Mouse (Mus musculus) cerebellum, postnatal 25 days (tissue): Measurements from ENCODE around the gene Arfgef3.
A peak's percentile ranks its signal among the peaks of the same experiment; 100 is the strongest.
"Not testable (repeated sequence)": the region's sequence is repeated elsewhere in the genome, so short reads cannot be mapped to it uniquely, and the experiment has no call there.

ENCODE experiments used
- DNase-seq, 2 experiments: peaks; one replicate each; pipeline ENCODE4 v3.0.0; 2021; ENCODE audit warnings: mixed read lengths in 2 of 2

Arfgef3 gene

GRCm38 (mm10) chr10:18680661-18681384 is 62.9 kb downstream of the Arfgef3 start:
- no peak for DNase-seq

DNA sequence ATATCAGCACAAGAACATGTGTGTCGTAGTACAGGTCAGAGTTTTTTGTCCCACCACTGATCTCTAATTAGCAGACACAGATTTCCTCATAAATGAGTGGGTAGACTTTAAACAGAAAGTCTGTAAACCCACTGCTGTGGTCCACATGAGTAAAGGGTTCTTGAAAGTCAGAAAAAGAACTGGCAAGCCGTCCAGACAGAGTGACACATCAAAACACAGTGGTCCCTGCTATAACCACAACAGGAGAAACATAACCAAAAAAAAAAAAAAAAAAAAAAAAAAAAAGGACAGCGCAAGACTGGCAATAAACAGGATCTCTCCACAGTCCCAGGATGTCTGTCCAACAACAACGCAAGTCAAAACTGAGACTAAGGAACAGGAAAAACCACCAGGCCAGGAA is 64.9 kb downstream of the Arfgef3 start:
- DNase-seq, result no peak

- DNase-seq, result no peak
Observed at GRCm38 (mm10) chr10:18664794-18665193, 79.0 kb downstream of the Arfgef3 start.

GRCm38 (mm10) chr10:18664016-18664415 is 79.7 kb downstream of the Arfgef3 start:
- no peak for DNase-seq

DNA sequence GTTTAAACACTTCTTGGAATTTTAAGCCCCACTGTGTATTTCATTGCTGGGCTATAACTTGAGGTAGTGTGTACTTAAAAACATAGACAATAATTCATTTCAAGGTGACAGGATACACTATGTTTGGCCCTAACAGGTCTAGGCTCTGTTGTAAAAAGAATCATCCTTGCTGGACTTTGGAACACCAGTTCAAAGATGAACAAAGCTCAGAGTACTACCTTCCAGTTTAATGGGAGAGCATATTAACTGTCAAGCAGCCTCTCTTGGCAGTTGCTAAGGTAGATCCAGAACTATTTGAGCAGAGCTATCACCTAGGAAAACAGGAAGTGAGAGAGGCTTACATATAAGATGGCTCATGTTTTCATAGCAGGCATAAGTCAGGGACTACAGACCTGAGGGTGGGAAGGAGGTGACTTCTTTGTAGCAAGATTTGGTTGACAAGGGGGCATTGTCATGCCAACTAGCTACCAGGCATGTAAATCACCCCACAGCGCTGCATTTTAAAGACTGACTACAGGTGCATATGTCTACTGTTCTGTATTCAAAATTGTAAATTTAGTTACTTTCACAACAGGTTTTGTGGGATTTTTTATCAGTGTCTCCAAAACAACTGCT is 82.0 kb downstream of the Arfgef3 start:
- DNase-seq, result no peak

GRCm38 (mm10) chr10:18660998-18661397 is 82.8 kb downstream of the Arfgef3 start:
- DNase-seq, result no peak

DNA sequence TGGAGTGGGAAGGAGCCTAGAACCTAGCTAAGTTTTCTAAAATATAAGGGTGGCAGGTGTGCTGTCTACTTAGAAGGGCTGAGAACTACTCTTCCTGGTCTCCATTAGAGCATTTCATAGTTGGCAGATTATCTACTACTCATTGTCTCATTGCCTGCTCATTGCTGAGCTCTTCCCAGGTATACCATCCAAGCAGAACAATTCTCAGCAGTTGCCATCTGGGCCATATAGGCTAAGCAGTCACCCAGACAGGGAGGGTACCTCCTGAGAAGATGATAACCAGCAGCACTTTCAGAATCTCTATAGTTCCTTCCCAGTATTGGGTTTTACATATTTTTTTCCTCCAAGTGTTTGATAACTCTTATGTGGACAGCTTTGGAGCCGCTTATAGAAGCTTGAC is 86.2 kb downstream of the Arfgef3 start:
- peak in 1 of 2 experiments; percentile 20 for DNase-seq

DNA sequence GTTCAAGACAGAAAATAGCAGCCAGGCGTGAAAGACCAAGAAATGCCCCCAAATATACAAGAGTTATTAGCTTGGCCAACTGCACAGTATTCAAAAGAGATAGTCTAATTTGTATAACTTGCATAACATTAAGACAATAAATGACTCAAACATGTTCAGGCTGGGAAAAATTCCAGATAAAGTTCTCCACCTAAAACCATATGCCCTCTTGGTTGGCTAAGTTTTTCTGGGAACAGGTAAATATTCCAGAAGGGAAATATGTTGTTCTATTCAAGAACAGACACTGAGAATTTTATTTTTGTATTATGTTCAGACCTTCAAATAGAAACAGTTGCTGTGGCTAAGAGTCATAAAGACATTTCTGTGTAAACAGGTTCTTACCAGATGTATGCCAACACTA is 96.7 kb downstream of the Arfgef3 start:
- DNase-seq, result no peak

GRCm38 (mm10) chr10:18646035-18646434 is 97.7 kb downstream of the Arfgef3 start:
- DNase-seq, result no peak

GRCm38 (mm10) chr10:18644346-18644745 is 99.4 kb downstream of the Arfgef3 start:
- no peak for DNase-seq

DNA sequence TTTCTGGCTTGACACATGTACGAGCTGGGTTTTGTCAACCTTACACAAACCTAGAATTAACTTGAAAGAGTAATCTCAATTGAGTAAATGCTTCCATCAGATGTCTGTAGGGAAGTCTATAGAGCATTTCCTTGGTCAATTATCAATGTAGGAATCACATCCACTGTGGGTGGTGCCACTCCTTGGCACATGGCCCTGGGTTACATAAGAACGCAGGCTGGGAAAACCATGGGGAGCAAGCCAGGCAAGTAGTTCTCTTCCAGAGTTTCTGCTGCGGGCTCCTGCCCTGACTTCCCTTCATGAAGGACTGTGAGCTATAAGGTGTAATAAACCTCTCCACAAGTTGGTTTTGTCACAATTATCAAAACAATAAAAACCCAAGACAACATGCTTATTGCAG is 100.2 kb downstream of the Arfgef3 start:
- DNase-seq, result peak; percentile 48 to 69

- DNase-seq, result no peak
Observed at GRCm38 (mm10) chr10:18642854-18643253, 100.9 kb downstream of the Arfgef3 start.

DNA sequence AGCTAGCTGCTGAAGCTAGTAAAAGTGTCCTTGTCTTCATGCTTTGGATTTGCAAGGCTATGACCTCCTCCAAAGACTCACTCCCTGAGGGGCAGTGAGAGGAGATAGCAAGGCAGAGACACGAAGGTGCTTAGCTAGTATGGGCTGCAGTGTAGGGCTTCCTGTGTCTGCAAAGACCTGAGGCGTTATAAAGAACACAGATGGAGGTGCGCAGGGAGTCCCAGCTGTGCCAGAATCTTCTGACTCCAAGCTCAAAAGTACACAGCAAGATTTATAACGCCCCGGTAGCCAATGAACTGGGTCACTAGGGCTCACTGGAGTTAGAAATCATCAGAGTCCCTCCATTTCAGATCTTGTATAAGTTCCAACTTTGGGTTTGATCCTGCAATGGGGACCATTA is 103.2 kb downstream of the Arfgef3 start:
- DNase-seq, result peak; percentile 29 to 40

DNA sequence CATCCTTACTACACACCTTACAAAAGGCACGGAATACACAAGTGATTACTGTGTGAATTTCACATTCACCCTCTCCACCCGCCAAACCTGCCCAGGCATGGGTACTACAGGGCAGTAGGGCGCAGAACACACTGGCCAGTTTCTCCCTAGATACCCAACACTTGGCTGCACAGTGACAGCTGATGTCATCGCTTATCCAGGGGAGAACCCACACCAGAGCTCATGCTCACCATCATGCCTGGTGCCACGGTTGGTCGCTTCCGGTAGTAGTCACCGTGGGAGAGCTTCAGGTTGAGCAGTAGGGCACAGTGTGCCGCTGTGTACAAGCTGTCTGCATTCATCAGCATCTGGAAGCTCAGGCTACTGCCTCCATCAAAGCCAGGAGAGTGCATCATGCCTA is 108.3 kb downstream of the Arfgef3 start:
- peak; percentile 35 to 39 for DNase-seq

DNA sequence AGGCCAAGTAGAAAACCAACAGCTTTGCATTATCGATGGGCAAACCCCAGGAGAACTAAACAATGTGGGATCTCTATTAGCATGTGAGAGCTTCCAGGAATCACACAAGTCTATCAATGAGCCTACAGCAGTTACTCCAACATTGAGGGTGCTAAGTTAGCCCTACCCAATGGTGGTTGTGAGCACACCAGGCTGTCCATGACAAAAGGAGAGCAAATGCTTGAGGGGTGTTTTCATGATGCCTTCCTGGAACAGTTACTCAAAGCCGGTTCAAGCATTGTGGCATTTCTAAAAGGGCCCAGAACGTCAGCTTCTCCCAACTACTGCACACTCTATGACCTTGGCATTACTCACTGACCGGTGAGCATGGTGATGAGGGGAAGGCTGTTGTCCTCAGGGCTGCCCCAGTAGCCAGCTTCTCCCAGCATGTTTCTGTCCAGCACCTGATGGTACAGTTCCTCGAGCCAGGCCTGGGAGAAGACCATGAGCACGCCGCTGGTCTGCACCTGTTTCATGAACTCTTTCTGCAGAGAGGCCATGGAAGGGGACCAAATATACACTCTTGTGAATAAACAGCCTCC is 109.3 kb downstream of the Arfgef3 start:
- peak; percentile 29 to 35 for DNase-seq

DNA sequence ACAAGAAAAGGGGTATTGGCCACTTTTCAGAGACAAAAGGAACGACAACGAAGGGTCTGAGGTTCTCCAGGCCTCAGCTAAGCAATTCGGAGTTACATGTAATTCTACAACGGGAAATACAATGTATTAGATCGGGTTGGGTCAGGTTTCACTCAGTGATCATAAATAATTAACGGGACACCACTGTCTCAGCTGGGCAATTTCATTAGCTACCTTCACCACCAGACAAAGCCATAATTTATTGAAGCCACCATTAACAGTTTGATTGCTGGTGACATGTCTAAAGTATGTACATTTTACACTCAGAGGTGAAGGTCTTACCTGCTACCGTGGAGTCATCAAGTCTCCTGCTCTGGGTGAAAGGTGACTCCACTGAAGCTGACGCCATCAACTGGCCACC is 113.3 kb downstream of the Arfgef3 start:
- DNase-seq, result no peak

DNA sequence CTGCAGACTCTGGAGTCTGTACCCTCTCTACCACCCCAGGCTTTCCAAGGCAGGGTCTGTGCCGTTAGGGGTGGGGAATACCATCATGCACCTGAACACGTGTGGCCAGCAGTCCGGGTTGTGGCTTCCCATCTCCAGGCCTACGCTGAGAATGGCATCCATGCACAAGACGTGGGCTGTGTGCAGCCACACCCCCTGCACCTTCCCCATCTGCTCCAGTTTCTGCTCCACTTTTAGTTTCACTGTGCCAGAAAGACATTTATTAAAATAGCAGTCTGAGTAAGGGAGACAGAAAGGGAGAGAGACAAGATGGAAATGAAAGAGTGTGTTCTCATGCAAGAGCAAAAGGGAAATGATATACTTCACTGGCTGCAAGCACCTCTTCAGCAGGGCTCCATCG is 116.2 kb downstream of the Arfgef3 start:
- DNase-seq, result peak in 1 of 2 experiments; percentile 43

DNA sequence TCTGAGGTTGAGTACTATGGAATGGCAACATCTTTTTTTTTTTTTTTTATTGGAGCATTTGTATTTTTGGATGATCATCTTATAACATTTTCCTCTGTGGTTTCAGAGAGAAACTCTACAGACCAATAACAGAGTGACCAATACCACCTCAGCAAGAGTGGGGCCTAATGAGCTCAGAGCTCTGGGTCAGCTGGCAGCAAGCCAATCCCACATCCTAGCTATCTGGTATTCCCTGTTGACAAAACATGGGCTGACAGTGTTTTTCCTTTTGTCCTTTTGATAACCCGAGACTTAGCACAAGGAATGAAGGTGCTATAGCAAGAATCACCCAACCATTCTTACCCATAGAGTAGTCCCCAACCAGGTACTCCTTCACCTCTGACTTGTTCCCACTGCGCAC is 131.0 kb downstream of the Arfgef3 start:
- no peak for DNase-seq

- DNase-seq, result not testable (repeated sequence)
Observed at GRCm38 (mm10) chr10:18604827-18605535, 138.8 kb downstream of the Arfgef3 start.

DNA sequence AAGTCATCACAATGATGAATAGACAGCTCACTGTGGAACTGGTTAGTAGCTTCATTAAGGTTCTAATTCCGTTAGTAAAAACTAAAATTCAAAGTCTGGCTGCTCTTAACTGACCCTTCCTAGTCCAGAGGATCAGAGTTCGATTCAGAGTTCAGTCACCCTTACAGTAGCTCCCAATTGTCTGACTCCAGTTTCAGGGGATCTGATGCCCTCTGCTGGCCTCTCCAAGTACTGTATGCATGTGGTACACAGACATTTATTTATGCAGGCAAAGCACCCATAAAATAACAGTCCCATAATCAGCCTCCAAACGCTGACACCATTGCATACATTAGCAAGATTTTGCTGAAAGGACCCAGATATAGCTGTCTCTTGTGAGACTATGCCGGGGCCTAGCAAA is 141.7 kb downstream of the Arfgef3 start:
- DNase-seq, result peak; percentile 74 to 87

DNA sequence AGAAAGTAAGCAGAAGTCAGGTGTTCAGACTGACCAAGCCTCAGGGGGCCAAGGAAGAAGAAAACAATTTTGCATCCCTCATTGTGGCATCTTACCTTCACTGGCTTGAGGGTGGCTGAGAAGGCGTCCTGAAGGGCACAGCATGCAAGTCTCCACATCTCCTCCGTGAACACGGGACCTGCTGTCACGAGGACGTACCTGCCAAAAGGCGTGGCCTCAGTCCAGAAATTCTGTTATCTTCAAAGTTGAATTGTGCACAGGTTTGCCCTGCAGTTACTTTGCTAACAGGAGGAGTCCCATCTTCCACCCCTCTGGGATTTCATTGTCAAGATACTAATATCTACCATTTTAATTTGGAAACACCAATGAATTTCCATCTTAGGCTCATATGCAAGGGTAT is 146.1 kb downstream of the Arfgef3 start:
- peak; percentile 33 to 62 for DNase-seq

DNA sequence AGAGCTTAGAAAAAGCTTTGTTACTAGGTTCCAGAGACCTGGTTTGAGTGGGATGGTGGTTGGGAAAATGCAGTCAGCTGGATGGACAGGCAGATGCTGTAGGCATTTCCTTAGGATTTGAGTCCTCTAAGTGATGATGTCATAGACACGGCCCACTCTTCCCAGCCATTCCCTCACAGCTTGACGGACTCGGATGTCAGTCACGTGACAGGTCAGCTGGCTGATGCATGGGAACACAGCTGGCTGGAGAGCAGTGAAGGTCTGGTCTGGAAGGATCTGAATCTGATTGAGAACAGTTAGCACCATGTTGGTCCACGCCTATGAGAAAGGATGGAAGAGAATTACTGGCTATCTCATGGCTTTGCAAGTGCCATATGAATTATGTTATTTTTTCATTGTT is 154.3 kb downstream of the Arfgef3 start:
- no peak for DNase-seq

GRCm38 (mm10) chr10:18584188-18584587 is 159.6 kb downstream of the Arfgef3 start:
- no peak for DNase-seq

GRCm38 (mm10) chr10:18572581-18572980 is 171.2 kb downstream of the Arfgef3 start:
- DNase-seq, result peak in 1 of 2 experiments; percentile 20
